Mouse (Mus musculus) ES-Bruce4 (cell line): ENCODE measurements around the gene Ffar1.

Experiments used
- CTCF ChIP-seq: IDR thresholded peaks from one replicate; pipeline ENCODE4 v1.8.1; 2011; ENCODE audit warnings: low read depth, low read length
- POLR2A ChIP-seq: IDR thresholded peaks from one replicate; pipeline ENCODE4 v1.8.1; 2011; ENCODE audit warnings: low read length; ENCODE audit not compliant: insufficient read depth

- TF ChIP-seq CTCF, result no peak
- no peak for TF ChIP-seq POLR2A
Observed at GRCm38 (mm10) chr7:30824306-30824705, 37.1 kb downstream of the Ffar1 start.
